Mouse (Mus musculus) midbrain, embryonic 11.5 days (tissue): Measurements from ENCODE around the gene Gimap8. TPM values are rescaled to one million over a fixed set of nuclear protein-coding genes. Genes with fewer than 3 reads are reported as not detected.
A peak's percentile ranks its signal among the peaks of the same experiment; 100 is the strongest.

Source experiments
- ATAC-seq: fragments of 200-750 bp; cut with Nextera tagmentation; 2 replicates; pipeline ENCODE4 v1.8.0; 2017; ENCODE audit warnings: moderate TSS enrichment, moderate library complexity; ENCODE audit not compliant: low FRiP score
- DNase-seq: peaks from one replicate; pipeline ENCODE4 v3.0.0; 2015; ENCODE audit warnings: low spot score; ENCODE audit errors: missing footprints
- H3K27ac ChIP-seq: fragments of 300-500 bp; sonication (generic); 2 replicates; pipeline ENCODE4 v1.5.1; 2014; ENCODE audit warnings: low read depth, low read length
- H3K27me3 ChIP-seq: fragments of 300-500 bp; sonication (generic); 2 replicates; pipeline ENCODE4 v1.6.1; 2014; ENCODE audit warnings: mild to moderate bottlenecking, low read length, moderate library complexity, mixed read lengths; ENCODE audit not compliant: control insufficient read depth, insufficient read depth
- H3K36me3 ChIP-seq: fragments of 300-500 bp; sonication (generic); 2 replicates; pipeline ENCODE4 v1.6.1; 2014; ENCODE audit warnings: mild to moderate bottlenecking, low read length, moderate library complexity, mixed read lengths; ENCODE audit not compliant: control insufficient read depth, insufficient read depth
- H3K4me1 ChIP-seq: fragments of 300-500 bp; sonication (generic); 2 replicates; pipeline ENCODE4 v1.6.1; 2014; ENCODE audit warnings: low read length; ENCODE audit not compliant: control insufficient read depth, insufficient read depth
- H3K4me2 ChIP-seq: fragments of 300-500 bp; sonication (generic); 2 replicates; pipeline ENCODE4 v1.6.1; 2014; ENCODE audit warnings: mild to moderate bottlenecking, moderate library complexity
- H3K4me3 ChIP-seq: fragments of 300-500 bp; sonication (generic); 2 replicates; pipeline ENCODE4 v1.5.1; 2014; ENCODE audit warnings: low read depth, low read length
- H3K9ac ChIP-seq: fragments of 300-500 bp; sonication (generic); 2 replicates; pipeline ENCODE4 v1.6.1; 2014; ENCODE audit warnings: low read length
- H3K9me3 ChIP-seq: fragments of 300-500 bp; sonication (generic); 2 replicates; pipeline ENCODE4 v1.6.1; 2016; ENCODE audit warnings: low read length; ENCODE audit not compliant: control insufficient read depth
- WGBS: fragments of 180-500 bp; shearing (Covaris S2); extraction: QIAGEN DNeasy Blood & Tissue Kit; methylation state at CpG from one replicate; pipeline ENCODE4 v1.1.7; 2014; 5-methylcytosine and 5-hydroxymethylcytosine counted together
- polyA plus RNA-seq: library from polyadenylated mRNA; unstranded; fragments of >200 nt; fragmentation: Nextera tagmentation; extraction: Ambion mirVana; gene quantifications from 2 replicates; pipeline ENCODE4 v1.2.1, GENCODE M21; 2014

Gene Gimap8
- polyA plus RNA-seq = 0.18 and 0.25 TPM in 2 replicates

GRCm38 (mm10) chr6:48646995-48647394 is at the start of gene Gimap8:
Gene Gimap8 (plus strand): TSS chr6:48647234.
- H3K27ac ChIP-seq = no peak within 1 kb of the TSS
- H3K9ac ChIP-seq = no peak within 1 kb of the TSS
- H3K27me3 ChIP-seq = no peaks in the 10 kb centered on the region
- H3K9me3 ChIP-seq = no peaks in the 10 kb centered on the region
- no peak for DNase-seq
- H3K4me1 ChIP-seq = no peaks in the 10 kb centered on the region
- WGBS = 49% methylated on average over 3 of the region's 3 CpGs
- H3K4me3 ChIP-seq = no peak within 1 kb of the TSS
- no peak within 1 kb of the TSS for H3K4me2 ChIP-seq
- no peak for ATAC-seq
- H3K36me3 ChIP-seq = no peaks in the 10 kb centered on the region

GRCm38 (mm10) chr6:48600594-48600993 is 46.4 kb upstream of the Gimap8 start:
- H3K27ac ChIP-seq = no peak overlapping the region
- no peak for ATAC-seq
- peaks cover 8% of the 10 kb centered on the region for H3K4me1 ChIP-seq
- peak; percentile 85 for DNase-seq
- no peaks in the 10 kb centered on the region for H3K27me3 ChIP-seq
- no peak overlapping the region for H3K9ac ChIP-seq
- H3K4me2 ChIP-seq = no peak overlapping the region
- H3K4me3 ChIP-seq = no peak overlapping the region
- H3K36me3 ChIP-seq = peaks cover 31% of the 10 kb centered on the region
- H3K9me3 ChIP-seq = no peaks in the 10 kb centered on the region; the same call in 1 of the 2 replicates
- WGBS = 97% methylated on average over 1 of the region's 1 CpGs

GRCm38 (mm10) chr6:48601271-48602079 is 45.6 kb upstream of the Gimap8 start, which contains the start of gene Zfp775:
Gene Zfp775 (plus strand): TSS chr6:48602063.
- H3K27ac ChIP-seq = peak within 1 kb of the TSS; percentile 81
- H3K4me3 ChIP-seq = peak within 1 kb of the TSS; percentile 66
- H3K36me3 ChIP-seq = peaks cover 22% of the 10 kb centered on the region
- no peaks in the 10 kb centered on the region for H3K27me3 ChIP-seq
- H3K4me1 ChIP-seq = peaks cover 8% of the 10 kb centered on the region
- WGBS = 5% methylated on average over 42 of the region's 42 CpGs
- H3K4me2 ChIP-seq = peak within 1 kb of the TSS; percentile 85
- peak; percentile 100 for ATAC-seq
- H3K9ac ChIP-seq = peak within 1 kb of the TSS; percentile 91
- peak; percentile 98 for DNase-seq
- no peaks in the 10 kb centered on the region; the same call in 1 of the 2 replicates for H3K9me3 ChIP-seq

- Histone ChIP-seq H3K27me3 (no peaks in the 10 kb centered on the region), H3K27ac (peak overlapping the region; percentile 81), H3K4me3 (peak overlapping the region; percentile 66), H3K9me3 (no peaks in the 10 kb centered on the region; the same call in 1 of the 2 replicates), H3K4me1 (peaks cover 8% of the 10 kb centered on the region), H3K9ac (peak overlapping the region; percentile 91), H3K36me3 (peaks cover 15% of the 10 kb centered on the region), H3K4me2 (peak overlapping the region; percentile 85)
- DNase-seq (peak; percentile 92), ATAC-seq (peak; percentile 82)
- whole genome bisulfite sequencing = 2% methylated on average over 28 of the region's 28 CpGs
Observed at GRCm38 (mm10) chr6:48602080-48602741, 44.8 kb upstream of the Gimap8 start.

GRCm38 (mm10) chr6:48608124-48608523 is 38.9 kb upstream of the Gimap8 start:
- H3K4me2 ChIP-seq = no peak overlapping the region
- ATAC-seq = no peak
- no peak overlapping the region for H3K4me3 ChIP-seq
- H3K4me1 ChIP-seq = no peaks in the 10 kb centered on the region
- H3K27ac ChIP-seq = no peak overlapping the region
- H3K9me3 ChIP-seq = no peaks in the 10 kb centered on the region
- H3K27me3 ChIP-seq = no peaks in the 10 kb centered on the region
- H3K36me3 ChIP-seq = no peaks in the 10 kb centered on the region
- DNase-seq = no peak
- no peak overlapping the region for H3K9ac ChIP-seq
- WGBS = 79% methylated on average over 2 of the region's 2 CpGs

- Histone ChIP-seq H3K36me3 (peaks cover 6% of the 10 kb centered on the region; the same call in 1 of the 2 replicates), H3K9ac (no peak overlapping the region), H3K27ac (no peak overlapping the region), H3K9me3 (no peaks in the 10 kb centered on the region), H3K4me3 (no peak overlapping the region), H3K27me3 (no peaks in the 10 kb centered on the region), H3K4me1 (no peaks in the 10 kb centered on the region), H3K4me2 (no peak overlapping the region)
- ATAC-seq (no peak), DNase-seq (peak; percentile 72)
- 57% methylated on average over 7 of the region's 7 CpGs for WGBS
Observed at GRCm38 (mm10) chr6:48609512-48609911, 37.5 kb upstream of the Gimap8 start.

- peaks cover 6% of the 10 kb centered on the region; the same call in 1 of the 2 replicates for H3K36me3 ChIP-seq
- peak; percentile 31 for DNase-seq
- H3K4me1 ChIP-seq = no peaks in the 10 kb centered on the region
- H3K4me3 ChIP-seq = no peak overlapping the region
- no peaks in the 10 kb centered on the region for H3K9me3 ChIP-seq
- ATAC-seq = no peak
- H3K9ac ChIP-seq = no peak overlapping the region
- H3K27me3 ChIP-seq = no peaks in the 10 kb centered on the region
- 82% methylated on average over 3 of the region's 3 CpGs for WGBS
- H3K27ac ChIP-seq = no peak overlapping the region
- H3K4me2 ChIP-seq = no peak overlapping the region
Observed at GRCm38 (mm10) chr6:48610657-48611056, 36.4 kb upstream of the Gimap8 start.

- Histone ChIP-seq H3K9ac (no peak overlapping the region), H3K27me3 (no peaks in the 10 kb centered on the region), H3K4me2 (no peak overlapping the region), H3K27ac (no peak overlapping the region), H3K36me3 (peaks cover 6% of the 10 kb centered on the region; the same call in 1 of the 2 replicates), H3K9me3 (no peaks in the 10 kb centered on the region), H3K4me1 (no peaks in the 10 kb centered on the region), H3K4me3 (no peak overlapping the region)
- DNase-seq (no peak), ATAC-seq (no peak)
- WGBS = 87% methylated on average over 4 of the region's 4 CpGs
Observed at GRCm38 (mm10) chr6:48613464-48613863, 33.6 kb upstream of the Gimap8 start.

- WGBS = 90% methylated on average over 5 of the region's 5 CpGs
- ATAC-seq (no peak), DNase-seq (no peak)
- Histone ChIP-seq H3K9me3 (no peaks in the 10 kb centered on the region), H3K4me1 (no peaks in the 10 kb centered on the region), H3K4me3 (no peak overlapping the region), H3K27ac (no peak overlapping the region), H3K27me3 (no peaks in the 10 kb centered on the region), H3K36me3 (peaks cover 10% of the 10 kb centered on the region; the same call in 1 of the 2 replicates), H3K4me2 (no peak overlapping the region), H3K9ac (no peak overlapping the region)
Observed at GRCm38 (mm10) chr6:48614756-48615155, 32.3 kb upstream of the Gimap8 start.
